Mouse (Mus musculus) stomach, postnatal 0 days (tissue): ENCODE measurements at regions not wholly inside any gene's neighbourhood (a gene's known extent, or its start where the extent isn't known, plus 50 kb on each side); places are given as distances from the start of the nearest gene placed in this dataset.

Source experiments
- ATAC-seq: fragments of 200-750 bp; cut with Nextera tagmentation; 2 replicates; pipeline ENCODE4 v1.8.0; 2017; ENCODE audit not compliant: low FRiP score, low TSS enrichment
- DNase-seq: peaks from one replicate; pipeline ENCODE4 v3.0.0-alpha.2; 2016; ENCODE audit warnings: low spot score
- H3K27ac ChIP-seq: fragments of 300-500 bp; sonication (generic); replicated peaks from 2 replicates; pipeline ENCODE4 v1.5.1; 2014; ENCODE audit warnings: mild to moderate bottlenecking, control low read depth
- H3K27me3 ChIP-seq: fragments of 300-500 bp; sonication (generic); 2 replicates; pipeline ENCODE4 v1.6.1; 2014; ENCODE audit warnings: low read length; ENCODE audit not compliant: control insufficient read depth, insufficient read depth
- H3K36me3 ChIP-seq: fragments of 300-500 bp; sonication (generic); 2 replicates; pipeline ENCODE4 v1.6.1; 2014; ENCODE audit warnings: low read length, mixed read lengths; ENCODE audit not compliant: control insufficient read depth, insufficient read depth
- H3K4me1 ChIP-seq: fragments of 300-500 bp; sonication (generic); replicated peaks from 2 replicates; pipeline ENCODE4 v1.6.1; 2014; ENCODE audit warnings: antibody characterized with exemption; ENCODE audit not compliant: control insufficient read depth, insufficient read depth
- H3K4me2 ChIP-seq: fragments of 300-500 bp; sonication (generic); replicated peaks from 2 replicates; pipeline ENCODE4 v1.6.1; 2014; ENCODE audit warnings: low read depth, mild to moderate bottlenecking, control low read depth, moderate library complexity
- H3K4me3 ChIP-seq: fragments of 300-500 bp; sonication (generic); 2 replicates; pipeline ENCODE4 v1.5.1; 2014; ENCODE audit warnings: low read depth, low read length, control low read depth
- H3K9ac ChIP-seq: fragments of 300-500 bp; sonication (generic); 2 replicates; pipeline ENCODE4 v1.6.1; 2014; ENCODE audit warnings: mild to moderate bottlenecking, low read length, control low read depth, mixed read lengths
- H3K9me3 ChIP-seq: fragments of 300-500 bp; sonication (generic); 2 replicates; pipeline ENCODE4 v1.6.1; 2016; ENCODE audit warnings: low read length; ENCODE audit not compliant: control insufficient read depth
- CTCF ChIP-seq: IDR thresholded peaks from 2 replicates; pipeline ENCODE4 v1.5.1; 2016; ENCODE audit warnings: antibody characterized with exemption, low read depth, mild to moderate bottlenecking, moderate library complexity
- EP300 ChIP-seq: optimal IDR thresholded peaks from 2 replicates; pipeline ENCODE3; 2016; ENCODE audit warnings: antibody characterized with exemption
- WGBS: fragments of 180-500 bp; shearing (Covaris S2); extraction: QIAGEN DNeasy Blood & Tissue Kit; methylation state at CpG from one replicate; pipeline ENCODE4 v1.1.7; 2014; 5-methylcytosine and 5-hydroxymethylcytosine counted together

DNA sequence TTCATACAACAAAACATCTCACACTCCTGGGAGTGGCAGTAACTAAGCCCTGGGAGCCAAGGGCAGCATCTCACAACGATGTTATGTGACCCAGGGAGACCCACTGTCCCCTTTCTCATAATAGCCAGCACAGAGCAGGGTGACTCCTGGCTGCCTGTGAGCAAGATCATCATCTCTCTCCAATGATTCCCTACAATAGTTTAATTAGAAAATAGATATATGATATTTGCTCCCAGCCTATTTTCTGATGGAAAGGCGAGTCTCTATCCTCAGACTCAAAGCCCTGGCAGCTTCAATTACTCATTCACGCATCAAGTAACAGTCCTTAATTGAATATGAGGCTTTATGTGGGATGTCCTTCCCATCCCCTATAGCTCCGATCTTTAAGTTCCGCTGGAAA is 153.7 kb downstream of the Olfm4 start:
- Histone ChIP-seq H3K27ac (no peak overlapping the region), H3K9ac (no peak overlapping the region), H3K9me3 (no peaks in the 10 kb centered on the region), H3K4me2 (no peak overlapping the region), H3K27me3 (no peaks in the 10 kb centered on the region), H3K4me1 (no peaks in the 10 kb centered on the region), H3K36me3 (no peaks in the 10 kb centered on the region), H3K4me3 (no peak overlapping the region)
- DNase-seq (no peak), ATAC-seq (no peak)
- 73% methylated on average over 5 of the region's 5 CpGs for WGBS
- TF ChIP-seq CTCF = no peak
- TF ChIP-seq EP300 = no peak

- Histone ChIP-seq H3K4me3 (no peak overlapping the region), H3K9me3 (no peaks in the 10 kb centered on the region), H3K4me1 (no peaks in the 10 kb centered on the region), H3K27me3 (no peaks in the 10 kb centered on the region), H3K36me3 (no peaks in the 10 kb centered on the region), H3K9ac (no peak overlapping the region), H3K4me2 (no peak overlapping the region), H3K27ac (no peak overlapping the region)
- no peak for ATAC-seq
- TF ChIP-seq EP300 = no peak
- 49% methylated on average over 6 of the region's 6 CpGs for WGBS
- no peak for DNase-seq
Observed at GRCm38 (mm10) chr14:80138991-80139791, 155.3 kb downstream of the Olfm4 start.

- Histone ChIP-seq H3K27ac (no peak overlapping the region), H3K36me3 (no peaks in the 10 kb centered on the region), H3K4me3 (no peak overlapping the region), H3K9me3 (no peaks in the 10 kb centered on the region), H3K9ac (no peak overlapping the region), H3K27me3 (no peaks in the 10 kb centered on the region), H3K4me2 (no peak overlapping the region), H3K4me1 (no peaks in the 10 kb centered on the region)
- no peak for TF ChIP-seq CTCF
- TF ChIP-seq EP300 = no peak
- DNase-seq = peak; percentile 68
- ATAC-seq = no peak
- 36% methylated on average over 6 of the region's 6 CpGs for WGBS
Observed at GRCm38 (mm10) chr14:80157002-80157401, 173.1 kb downstream of the Olfm4 start.

- ATAC-seq = no peak
- Histone ChIP-seq H3K27me3 (no peaks in the 10 kb centered on the region), H3K4me3 (no peak overlapping the region), H3K36me3 (no peaks in the 10 kb centered on the region), H3K4me2 (no peak overlapping the region), H3K9ac (no peak overlapping the region), H3K27ac (no peak overlapping the region), H3K4me1 (no peaks in the 10 kb centered on the region), H3K9me3 (no peaks in the 10 kb centered on the region)
- TF ChIP-seq EP300 = no peak
- TF ChIP-seq CTCF = no peak
- 51% methylated on average over 1 of the region's 1 CpGs for WGBS
- no peak for DNase-seq
Observed at GRCm38 (mm10) chr14:80169211-80169610, 185.3 kb downstream of the Olfm4 start.

- no peaks in the 10 kb centered on the region for H3K4me1 ChIP-seq
- H3K4me3 ChIP-seq = no peak overlapping the region
- 19% methylated on average over 11 of the region's 11 CpGs for WGBS
- H3K36me3 ChIP-seq = no peaks in the 10 kb centered on the region
- TF ChIP-seq CTCF (no peak), EP300 (no peak)
- no peak overlapping the region for H3K9ac ChIP-seq
- no peaks in the 10 kb centered on the region for H3K9me3 ChIP-seq
- no peak for DNase-seq
- no peak for ATAC-seq
- H3K27ac ChIP-seq = no peak overlapping the region
- H3K4me2 ChIP-seq = no peak overlapping the region
- no peaks in the 10 kb centered on the region for H3K27me3 ChIP-seq
Observed at GRCm38 (mm10) chr14:80170450-80171180, 186.7 kb downstream of the Olfm4 start.
